Mouse (Mus musculus) embryonic stem cell, embryonic (primary cell): Measurements from ENCODE around the gene Tmcc3.

Experiments used
- CTCF ChIA-PET, 4 experiments: fragments of 300-600 bp in 2 of 4; fragments of 350-600 bp in 2 of 4; sonication (Branson Sonifier 250); formaldehyde crosslinking; loops; one replicate each; lab custom pipeline; 2022; ENCODE audit warnings: inconsistent platforms in 2 of 4; lab: Charles Lee
- POLR2A ChIA-PET, 4 experiments: fragments of 300-600 bp in 2 of 4; fragments of 350-600 bp in 2 of 4; sonication (Branson Sonifier 250); formaldehyde crosslinking; loops; one replicate each; lab custom pipeline; 2022; ENCODE audit warnings: antibody characterized with exemption in 4 of 4, inconsistent platforms in 1 of 4; lab: Charles Lee

Tmcc3 gene

GRCm38 (mm10) chr10:94632245-94632644 is 320.5 kb downstream of the Tmcc3 start:
- CTCF ChIA-PET: interaction anchor here in 1 of 4 experiments (1.5 kb wide), 1 partner anchor 9 kb away, joined by 4 read pairs; no protein-coding TSS in a partner anchor
- POLR2A ChIA-PET: no interaction called here

- ChIA-PET CTCF (no interaction called here), POLR2A (interaction anchor here in 1 of 4 experiments (1.3 kb wide), 1 partner anchor 366 kb away, joined by 3 read pairs; no protein-coding TSS in a partner anchor)
Observed at GRCm38 (mm10) chr10:94638599-94638998, 326.9 kb downstream of the Tmcc3 start.

- CTCF ChIA-PET: no interaction called here
- POLR2A ChIA-PET: no interaction called here
Observed at GRCm38 (mm10) chr10:94639281-94639680, 327.5 kb downstream of the Tmcc3 start.

GRCm38 (mm10) chr10:94640067-94640466 is 328.3 kb downstream of the Tmcc3 start:
- CTCF ChIA-PET: no interaction called here

More at GRCm38 (mm10) chr10:94640067-94640466, 328.3 kb downstream of the Tmcc3 start:
- POLR2A ChIA-PET: no interaction called here
